Mouse (Mus musculus) limb, embryonic 14.5 days (tissue): ENCODE measurements around the gene Smarcc1. TPM values are rescaled to one million over a fixed set of nuclear protein-coding genes. Genes with fewer than 3 reads are reported as not detected.

Experiments used
- ATAC-seq: fragments of 200-750 bp; cut with Nextera tagmentation; 2 replicates; pipeline ENCODE4 v1.8.0; 2017; ENCODE audit warnings: low read depth, moderate number of reproducible peaks, moderate TSS enrichment; ENCODE audit not compliant: low FRiP score
- DNase-seq: peaks from one replicate; pipeline ENCODE4 v3.0.0-alpha.2; 2015; ENCODE audit warnings: low spot score
- H3K27ac ChIP-seq: fragments of 300-500 bp; sonication (generic); replicated peaks from 2 replicates; pipeline ENCODE4 v1.5.1; 2014; ENCODE audit warnings: low read depth, mild to moderate bottlenecking, low read length, moderate library complexity, mixed read lengths
- H3K27me3 ChIP-seq: fragments of 300-500 bp; sonication (generic); 2 replicates; pipeline ENCODE4 v1.6.1; 2014; ENCODE audit warnings: low read length, mixed read lengths; ENCODE audit not compliant: control insufficient read depth, insufficient read depth
- H3K36me3 ChIP-seq: fragments of 300-500 bp; sonication (generic); 2 replicates; pipeline ENCODE4 v1.6.1; 2014; ENCODE audit warnings: mild to moderate bottlenecking, low read length, moderate library complexity, mixed read lengths; ENCODE audit not compliant: control insufficient read depth, insufficient read depth
- H3K4me1 ChIP-seq: fragments of 300-500 bp; sonication (generic); 2 replicates; pipeline ENCODE4 v1.6.1; 2014; ENCODE audit warnings: antibody characterized with exemption, low read length, mixed read lengths; ENCODE audit not compliant: control insufficient read depth, insufficient read depth
- H3K4me2 ChIP-seq: fragments of 300-500 bp; sonication (generic); replicated peaks from 2 replicates; pipeline ENCODE4 v1.6.1; 2014; ENCODE audit warnings: low read depth, mild to moderate bottlenecking, low read length, moderate library complexity; ENCODE audit not compliant: severe bottlenecking
- H3K4me3 ChIP-seq: fragments of 300-500 bp; sonication (generic); replicated peaks from 2 replicates; pipeline ENCODE4 v1.5.1; 2014; ENCODE audit warnings: low read length
- H3K9ac ChIP-seq: fragments of 300-500 bp; sonication (generic); 2 replicates; pipeline ENCODE4 v1.6.1; 2014; ENCODE audit warnings: mild to moderate bottlenecking, low read depth, low read length, moderate library complexity; ENCODE audit not compliant: severe bottlenecking
- H3K9me3 ChIP-seq: fragments of 300-500 bp; sonication (generic); 2 replicates; pipeline ENCODE4 v1.6.1; 2016; ENCODE audit warnings: low read length; ENCODE audit not compliant: control insufficient read depth
- POLR2A ChIP-seq: fragments of 200-500 bp; IDR thresholded peaks from 2 replicates; pipeline ENCODE4 v1.8.0; 2012; ENCODE audit warnings: inconsistent platforms, mild to moderate bottlenecking, moderate library complexity, borderline replicate concordance; ENCODE audit not compliant: insufficient read depth, insufficient read length; ENCODE audit errors: extremely low read depth
- WGBS: fragments of 180-500 bp; shearing (Covaris S2); extraction: QIAGEN DNeasy Blood & Tissue Kit; methylation state at CpG from one replicate; pipeline ENCODE4 v1.1.7; 2014; 5-methylcytosine and 5-hydroxymethylcytosine counted together
- polyA plus RNA-seq, 2 experiments: library from polyadenylated mRNA; depleted of rRNA in 1 of 2; stranded (reverse) in 1 of 2; unstranded in 1 of 2; fragments of >200 nt; fragmentation: Nextera tagmentation in 1 of 2; extraction: Ambion mirVana in 1 of 2; gene quantifications; 2 replicates each; pipeline versions ENCODE4 v1.2.1 to v1.2.3; 2012 to 2014

The Smarcc1 gene
- polyA plus RNA-seq, 2 experiments: 72.8 to 132 TPM

DNA sequence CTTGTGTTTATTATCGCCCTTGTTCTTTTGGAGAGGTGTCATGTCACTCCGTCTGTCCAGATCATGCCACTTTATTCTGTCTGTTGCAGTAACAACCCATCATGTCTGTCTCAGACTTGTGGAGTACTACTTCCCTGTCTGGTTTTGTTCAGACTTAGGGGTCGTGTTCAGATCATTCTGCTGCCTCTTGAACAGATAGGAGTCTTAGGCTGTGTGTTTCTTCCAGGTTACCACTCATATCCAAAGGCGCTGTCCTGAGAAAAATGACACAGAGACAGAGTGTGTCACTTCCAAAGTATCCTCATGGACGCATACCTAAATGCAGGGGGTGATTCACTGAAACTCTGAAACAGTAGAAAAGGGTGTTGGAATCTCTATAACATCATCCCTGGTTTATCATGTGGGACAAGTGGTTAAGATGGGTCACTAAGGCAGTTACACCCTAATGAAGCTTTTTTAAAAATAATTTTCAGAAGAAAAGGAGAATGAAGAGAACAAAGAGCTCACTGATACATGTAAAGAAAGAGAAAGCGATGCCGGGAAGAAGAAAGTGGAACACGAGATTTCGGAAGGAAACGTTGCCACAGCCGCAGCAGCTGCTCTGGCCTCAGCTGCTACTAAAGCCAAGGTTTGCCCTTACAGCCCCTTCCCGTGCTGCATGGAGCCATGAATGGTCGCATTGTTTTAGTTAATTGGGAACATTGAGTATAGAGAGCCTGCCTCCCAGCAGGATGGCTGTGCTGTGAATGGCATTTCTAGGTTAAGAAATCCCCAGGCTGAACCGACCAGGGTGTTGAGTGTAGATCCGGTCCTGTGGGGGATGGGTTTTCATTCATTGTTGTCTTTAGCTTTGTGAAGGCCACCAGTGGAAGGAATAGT lies 88.3 kb downstream of the Smarcc1 start:
- Histone ChIP-seq H3K9me3 (no peaks in the 10 kb centered on the region), H3K4me3 (no peak overlapping the region), H3K27me3 (no peaks in the 10 kb centered on the region), H3K36me3 (peaks cover 87% of the 10 kb centered on the region), H3K4me1 (peaks cover 6% of the 10 kb centered on the region; the same call in 1 of the 2 replicates), H3K27ac (peak overlapping the region; percentile 76), H3K4me2 (no peak overlapping the region), H3K9ac (no peak overlapping the region)
- DNase-seq (peak; percentile 59), ATAC-seq (peak; percentile 89)
- WGBS: 67% methylated on average over 15 of the region's 15 CpGs
- no peak for TF ChIP-seq POLR2A

DNA sequence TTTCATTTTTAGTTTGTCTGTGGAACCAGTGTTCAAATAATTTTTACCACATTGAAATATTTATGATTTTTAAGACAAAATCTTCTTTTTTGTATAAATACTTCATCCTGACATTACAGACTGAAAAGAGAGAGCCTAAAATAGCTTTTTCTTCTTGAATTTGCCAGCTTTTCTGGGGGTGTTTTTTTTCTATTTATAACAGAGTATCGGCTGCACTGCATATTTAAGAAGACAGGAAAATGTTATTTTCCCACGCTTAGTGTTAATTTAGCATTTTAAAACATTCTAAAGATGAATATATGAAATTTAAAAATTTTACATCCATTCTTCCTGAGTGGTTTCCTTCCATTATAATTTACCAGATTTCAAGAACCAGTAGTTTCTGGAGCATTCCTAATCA lies 88.9 kb downstream of the Smarcc1 start:
- no peak for TF ChIP-seq POLR2A
- H3K27ac ChIP-seq: no peak overlapping the region
- no peak overlapping the region for H3K9ac ChIP-seq
- no peak for ATAC-seq
- no peak overlapping the region for H3K4me2 ChIP-seq
- no peak for DNase-seq
- H3K4me1 ChIP-seq: peaks cover 6% of the 10 kb centered on the region; the same call in 1 of the 2 replicates
- no peaks in the 10 kb centered on the region for H3K27me3 ChIP-seq
- no peaks in the 10 kb centered on the region for H3K9me3 ChIP-seq
- peaks cover 88% of the 10 kb centered on the region for H3K36me3 ChIP-seq
- H3K4me3 ChIP-seq: no peak overlapping the region
- 79% methylated on average over 2 of the region's 2 CpGs for WGBS

DNA sequence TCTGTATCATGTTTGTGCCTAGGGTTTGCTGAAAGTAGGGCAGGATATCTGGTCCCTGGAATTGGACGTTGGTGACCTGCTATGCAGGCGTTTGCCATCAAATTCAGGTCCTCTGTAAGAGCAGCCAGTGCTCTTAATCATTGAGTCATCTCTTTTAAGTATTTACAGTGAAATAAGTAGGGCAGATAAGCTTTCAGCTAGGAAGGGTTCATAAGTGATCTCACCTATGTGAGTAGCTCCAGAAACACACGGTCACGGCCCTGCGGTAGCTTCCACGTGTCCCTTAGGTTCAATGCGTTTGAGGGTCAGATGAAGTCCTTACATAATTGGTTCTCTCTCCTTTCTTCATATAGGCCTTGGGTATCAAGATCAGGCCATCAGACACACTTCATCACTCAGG lies 90.8 kb downstream of the Smarcc1 start:
- ATAC-seq: no peak
- 74% methylated on average over 7 of the region's 7 CpGs for WGBS

DNA sequence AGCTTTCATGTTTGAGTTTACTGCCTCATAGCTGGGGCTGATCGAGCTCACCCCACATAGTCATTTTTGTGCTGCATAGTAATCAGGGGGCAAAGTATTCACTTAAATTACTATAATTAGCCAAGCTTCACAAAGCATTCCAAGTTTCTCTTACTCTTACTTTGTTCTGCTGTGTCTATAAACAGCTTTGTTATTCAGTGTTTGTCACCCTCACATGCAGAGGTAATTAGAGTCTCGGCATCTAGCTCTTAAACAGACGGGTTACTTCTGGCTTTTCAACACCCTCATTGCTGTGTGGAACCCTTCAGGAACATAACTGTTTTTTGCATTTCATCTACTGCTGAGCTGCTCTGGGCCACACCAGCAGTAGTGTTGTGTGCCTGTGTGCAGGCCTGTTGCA lies 91.5 kb downstream of the Smarcc1 start:
- Histone ChIP-seq H3K4me1 (peaks cover 6% of the 10 kb centered on the region; the same call in 1 of the 2 replicates), H3K4me3 (no peak overlapping the region), H3K27me3 (no peaks in the 10 kb centered on the region), H3K9me3 (no peaks in the 10 kb centered on the region), H3K4me2 (no peak overlapping the region), H3K9ac (no peak overlapping the region), H3K27ac (no peak overlapping the region), H3K36me3 (peaks cover 90% of the 10 kb centered on the region)
- no peak for ATAC-seq
- no peak for TF ChIP-seq POLR2A
- no peak for DNase-seq
- 79% methylated on average over 3 of the region's 3 CpGs for WGBS

More for the DNA sequence above, 90.8 kb downstream of the Smarcc1 start:
- Histone ChIP-seq H3K27me3 (no peaks in the 10 kb centered on the region), H3K4me2 (no peak overlapping the region), H3K9me3 (no peaks in the 10 kb centered on the region), H3K27ac (no peak overlapping the region), H3K9ac (no peak overlapping the region), H3K4me1 (peaks cover 6% of the 10 kb centered on the region; the same call in 1 of the 2 replicates), H3K36me3 (peaks cover 90% of the 10 kb centered on the region), H3K4me3 (no peak overlapping the region)
- no peak for DNase-seq
- no peak for TF ChIP-seq POLR2A

DNA sequence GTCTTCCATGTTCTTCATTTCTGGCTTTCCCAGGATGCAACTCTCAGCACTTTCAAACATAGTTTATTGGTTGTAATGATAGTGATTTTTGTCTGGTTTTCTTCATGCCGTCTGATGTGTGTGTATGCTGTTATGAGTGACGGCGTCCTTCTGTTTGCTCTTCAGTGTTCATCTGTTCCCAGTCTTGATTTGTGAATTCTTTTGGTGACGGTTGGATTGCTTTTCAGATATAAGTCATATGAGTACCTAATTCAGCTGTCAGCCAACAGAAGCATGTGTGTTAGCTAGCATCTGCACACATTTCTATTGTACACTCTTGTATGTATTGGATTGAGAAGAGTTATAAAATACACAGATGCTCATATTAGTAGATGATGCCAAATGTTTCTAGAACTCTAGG lies 106.8 kb downstream of the Smarcc1 start:
- DNase-seq (no peak), ATAC-seq (no peak)
- WGBS: 92% methylated on average over 4 of the region's 4 CpGs
- Histone ChIP-seq H3K27ac (no peak overlapping the region), H3K4me1 (no peaks in the 10 kb centered on the region), H3K9me3 (no peaks in the 10 kb centered on the region), H3K4me2 (no peak overlapping the region), H3K27me3 (no peaks in the 10 kb centered on the region), H3K4me3 (no peak overlapping the region), H3K9ac (no peak overlapping the region), H3K36me3 (peaks cover 85% of the 10 kb centered on the region)
- no peak for TF ChIP-seq POLR2A

DNA sequence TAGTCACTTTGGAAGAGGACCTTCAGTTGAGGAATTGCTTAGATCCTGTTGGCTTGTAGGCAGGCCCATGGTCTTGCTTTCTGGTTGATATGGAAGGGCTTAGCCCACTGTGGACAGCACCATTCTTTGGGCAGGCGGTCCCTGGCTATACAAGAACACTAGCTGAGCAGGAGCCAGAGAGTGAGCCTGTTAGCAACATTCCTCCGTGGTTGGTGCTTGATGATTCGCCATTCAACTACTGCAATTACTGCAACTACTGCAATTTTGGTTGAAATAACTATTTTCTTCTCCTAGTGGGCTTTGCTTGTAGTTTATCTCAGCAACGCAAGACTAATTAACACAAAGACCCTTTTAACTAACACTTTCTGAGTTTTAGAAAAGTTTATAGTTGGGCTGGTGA lies 108.7 kb downstream of the Smarcc1 start:
- H3K9me3 ChIP-seq: no peaks in the 10 kb centered on the region
- ATAC-seq (no peak), DNase-seq (no peak)
- 95% methylated on average over 4 of the region's 4 CpGs for WGBS
- H3K27me3 ChIP-seq: no peaks in the 10 kb centered on the region
- no peak for TF ChIP-seq POLR2A
- H3K36me3 ChIP-seq: peaks cover 78% of the 10 kb centered on the region
- H3K4me3 ChIP-seq: no peak overlapping the region
- no peak overlapping the region for H3K4me2 ChIP-seq
- no peak overlapping the region for H3K27ac ChIP-seq
- no peak overlapping the region for H3K9ac ChIP-seq
- H3K4me1 ChIP-seq: no peaks in the 10 kb centered on the region
